Mouse (Mus musculus) MEL (cell line): ENCODE data around the gene Tspan6. TPM values are rescaled to one million over a fixed set of nuclear protein-coding genes. Genes with fewer than 3 reads are reported as not detected.
A peak's percentile ranks its signal among the peaks of the same experiment; 100 is the strongest.

Experiments
- DNase-seq: peaks from one replicate; pipeline ENCODE4 v3.0.0; 2011; ENCODE audit warnings: low read depth, low spot score
- H3K27ac ChIP-seq: 2 replicates; pipeline ENCODE4 v1.5.1; 2012; ENCODE audit warnings: low read depth, mild to moderate bottlenecking, control low read depth, low read length, moderate library complexity; ENCODE audit not compliant: control insufficient read depth
- H3K27me3 ChIP-seq, 2 experiments: fragments of 150-350 bp in 1 of 2; sonication (generic) in 1 of 2; 2 replicates each; pipeline ENCODE4 v1.6.1; 2012; ENCODE audit warnings: low read length in 2 of 2, mild to moderate bottlenecking in 2 of 2, improper control_type of control experiment in 1 of 2, moderate library complexity in 1 of 2; ENCODE audit not compliant: insufficient read depth in 2 of 2, control insufficient read depth in 1 of 2
- H3K36me3 ChIP-seq, 2 experiments: 2 replicates each; pipeline ENCODE4 v1.6.1; 2012 to 2014; ENCODE audit warnings: low read length in 2 of 2, improper control_type of control experiment in 1 of 2, inconsistent platforms in 1 of 2, mild to moderate bottlenecking in 1 of 2; ENCODE audit not compliant: insufficient read depth in 2 of 2, control insufficient read depth in 1 of 2
- H3K4me1 ChIP-seq, 2 experiments: fragments of 150-350 bp in 1 of 2; sonication (generic) in 1 of 2; 2 replicates each; pipeline ENCODE4 v1.6.1; 2012; ENCODE audit warnings: low read length in 2 of 2, improper control_type of control experiment in 1 of 2, mild to moderate bottlenecking in 1 of 2; ENCODE audit not compliant: insufficient read depth in 2 of 2, control insufficient read depth in 1 of 2
- H3K4me3 ChIP-seq, 2 experiments: fragments of 150-350 bp in 1 of 2; sonication (generic) in 1 of 2; 2 replicates each; pipeline ENCODE4 v1.5.1; 2012; ENCODE audit warnings: low read depth in 2 of 2, low read length in 2 of 2, mild to moderate bottlenecking in 2 of 2, moderate library complexity in 2 of 2, control low read depth in 1 of 2, improper control_type of control experiment in 1 of 2; ENCODE audit not compliant: control insufficient read depth in 1 of 2, insufficient read depth in 1 of 2
- H3K79me2 ChIP-seq: 2 replicates; pipeline ENCODE4 v1.6.1; 2012; ENCODE audit warnings: mild to moderate bottlenecking, low read length, moderate library complexity; ENCODE audit not compliant: control insufficient read depth, poor library complexity, insufficient read depth
- H3K9ac ChIP-seq: 2 replicates; pipeline ENCODE4 v1.6.1; 2012; ENCODE audit warnings: low read depth, mild to moderate bottlenecking, control low read depth, low read length, moderate library complexity; ENCODE audit not compliant: control insufficient read depth, poor library complexity, severe bottlenecking
- H3K9me3 ChIP-seq: fragments of 150-350 bp; sonication (generic); replicated peaks from 2 replicates; pipeline ENCODE4 v1.6.1; 2012; ENCODE audit warnings: mild to moderate bottlenecking, low read length, improper control_type of control experiment, moderate library complexity; ENCODE audit not compliant: insufficient read depth
- BHLHE40 ChIP-seq: IDR thresholded peaks from 2 replicates; pipeline ENCODE4 v1.6.1; 2012; ENCODE audit warnings: low read depth, mild to moderate bottlenecking, inconsistent platforms, low read length, improper control_type of control experiment, borderline replicate concordance
- E2F4 ChIP-seq: IDR thresholded peaks from 2 replicates; pipeline ENCODE4 v1.6.1; 2011; ENCODE audit warnings: low read depth, low read length, improper control_type of control experiment, borderline replicate concordance
- EP300 ChIP-seq, 2 experiments: IDR thresholded peaks; 2 replicates each; pipeline ENCODE4 v1.6.1; 2011; ENCODE audit warnings: improper control_type of control experiment in 2 of 2, low read length in 2 of 2, low read depth in 1 of 2, mild to moderate bottlenecking in 1 of 2
- ETS1 ChIP-seq: IDR thresholded peaks from 2 replicates; pipeline ENCODE4 v1.6.1; 2012; ENCODE audit warnings: low read depth, mild to moderate bottlenecking, inconsistent platforms, low read length, improper control_type of control experiment, moderate library complexity
- JUND ChIP-seq: IDR thresholded peaks from 2 replicates; pipeline ENCODE4 v1.6.1; 2011; ENCODE audit warnings: low read depth, mild to moderate bottlenecking, improper control_type of control experiment, low read length
- KAT2A ChIP-seq: conservative IDR thresholded peaks from 2 replicates; pipeline ENCODE4 v1.6.1; 2012; ENCODE audit warnings: low read depth, low read length, improper control_type of control experiment, inconsistent platforms
- MAFK ChIP-seq: IDR thresholded peaks from 2 replicates; pipeline ENCODE4 v1.6.1; 2011; ENCODE audit warnings: low read depth, mild to moderate bottlenecking, low read length, improper control_type of control experiment, borderline replicate concordance
- MAX ChIP-seq: IDR thresholded peaks from 2 replicates; pipeline ENCODE4 v1.6.1; 2011; ENCODE audit warnings: low read length, improper control_type of control experiment
- MAZ ChIP-seq: IDR thresholded peaks from 2 replicates; pipeline ENCODE4 v1.6.1; 2012; ENCODE audit warnings: low read depth, mild to moderate bottlenecking, inconsistent platforms, low read length, improper control_type of control experiment
- MEF2A ChIP-seq: IDR thresholded peaks from 2 replicates; pipeline ENCODE4 v1.6.1; 2014; ENCODE audit warnings: low read depth, mild to moderate bottlenecking, inconsistent platforms, low read length, improper control_type of control experiment; ENCODE audit not compliant: poor library complexity, insufficient replicate concordance, severe bottlenecking; ENCODE audit errors: extremely low read depth
- TAL1 ChIP-seq: IDR thresholded peaks from 2 replicates; pipeline ENCODE4 v1.6.1; 2012; ENCODE audit warnings: mild to moderate bottlenecking, inconsistent platforms, low read length, moderate library complexity, mixed read lengths
- TBP ChIP-seq: IDR thresholded peaks from 2 replicates; pipeline ENCODE4 v1.8.0; 2011; ENCODE audit warnings: low read depth, low read length, improper control_type of control experiment
- USF1 ChIP-seq: IDR thresholded peaks from 2 replicates; pipeline ENCODE4 v1.6.1; 2014; ENCODE audit warnings: low read depth, mild to moderate bottlenecking, inconsistent platforms, low read length, improper control_type of control experiment, moderate library complexity
- USF2 ChIP-seq, 2 experiments: IDR thresholded peaks; 2 replicates each; pipeline ENCODE4 v1.6.1; 2011 to 2012; ENCODE audit warnings: improper control_type of control experiment in 2 of 2, low read length in 2 of 2, borderline replicate concordance in 1 of 2, inconsistent platforms in 1 of 2, low read depth in 1 of 2, mild to moderate bottlenecking in 1 of 2; ENCODE audit not compliant: insufficient read depth in 1 of 2
- ZMIZ1 ChIP-seq: IDR thresholded peaks from 2 replicates; pipeline ENCODE4 v1.6.1; 2012; ENCODE audit warnings: low read depth, mild to moderate bottlenecking, inconsistent platforms, low read length, improper control_type of control experiment, moderate library complexity
- polyA plus RNA-seq, 2 experiments: library from polyadenylated mRNA; stranded (reverse) in 1 of 2; unstranded in 1 of 2; fragments of >175 nt in 1 of 2; fragments of >200 nt in 1 of 2; gene quantifications; 2 replicates each; pipeline versions ENCODE4 v1.2.1 to v1.2.4; 2012; ENCODE audit warnings: low replicate concordance in 2 of 2, low read depth in 1 of 2; ENCODE audit not compliant: insufficient read length in 2 of 2, insufficient read depth in 1 of 2, missing spikeins in 1 of 2
- total RNA-seq: library from RNA; depleted of rRNA; stranded (reverse); fragments of 300-350 nt; gene quantifications from 2 replicates; pipeline ENCODE4 v1.2.3, GENCODE M21; 2012

The Tspan6 gene
- total and polyA plus RNA-seq, 3 experiments: 14.1 to 22.0 TPM; not detected in 1

DNA sequence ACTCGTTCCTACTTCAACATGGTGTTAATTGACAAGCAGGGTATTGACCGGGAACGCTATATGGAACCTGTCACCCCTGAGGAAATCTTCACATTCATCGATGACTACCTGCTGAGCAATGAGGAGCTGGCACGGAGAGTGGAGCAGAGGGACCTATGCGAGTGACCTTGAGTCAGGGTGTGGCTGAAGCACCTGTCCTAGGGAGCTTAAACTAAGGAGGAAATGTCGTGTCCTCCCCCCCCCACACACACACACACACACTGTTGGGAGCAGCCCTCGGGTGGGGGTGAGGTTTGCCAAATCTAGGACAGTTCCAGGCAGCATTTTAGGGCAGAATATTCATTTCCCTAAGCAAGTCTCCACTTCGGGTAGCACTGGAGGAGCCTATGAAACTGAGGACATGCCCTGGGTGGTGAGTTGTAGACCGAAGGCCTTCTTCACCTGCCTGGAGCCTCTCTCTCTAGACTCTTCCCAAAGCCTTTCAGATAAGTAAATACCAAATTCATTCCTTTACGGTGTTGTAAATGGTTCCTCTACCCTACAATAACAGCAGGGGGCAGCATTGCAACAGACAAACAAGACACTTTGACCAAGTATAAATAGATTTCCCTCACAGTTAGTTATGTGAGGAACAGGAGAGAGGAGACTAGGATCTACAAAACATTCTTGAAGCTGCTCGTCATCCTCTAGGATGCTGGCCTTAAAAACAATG lies 33.2 kb upstream of the Tspan6 start (continued):
- TF ChIP-seq MAZ (no peak), MAFK (no peak), USF2 (IDR thresholded peaks at IDR 0.05; ENCODE audit: borderline replicate concordance in 1 of 2, insufficient read depth in 1 of 2, low read depth in 1 of 2, low read length in 2 of 2) (no peak), ZMIZ1 (no peak), E2F4 (no peak), BHLHE40 (no peak), TBP (no peak)

DNA sequence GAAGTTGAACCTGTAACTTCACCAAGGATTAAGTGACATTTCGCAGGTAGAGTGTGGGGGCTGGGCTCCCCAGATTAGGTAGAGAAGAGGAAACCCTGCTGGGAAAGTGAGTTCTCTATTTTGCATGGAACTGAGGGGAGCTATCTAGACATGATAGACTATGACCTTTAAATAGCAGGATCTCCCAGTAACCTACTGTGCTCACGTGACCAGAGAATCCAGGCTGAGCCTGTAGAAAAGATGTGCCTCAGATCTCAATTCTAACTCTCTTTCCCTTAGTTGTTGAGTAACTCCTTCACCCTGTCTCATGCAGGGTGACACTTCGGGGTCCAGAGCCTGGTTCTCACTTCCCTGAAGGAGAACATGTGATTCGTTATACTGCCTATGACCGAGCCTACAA lies 28.5 kb upstream of the Tspan6 start:
- H3K27ac ChIP-seq: no peak overlapping the region
- H3K9ac ChIP-seq: no peak overlapping the region
- H3K4me3 ChIP-seq: no peak overlapping the region
- H3K79me2 ChIP-seq: no peaks in the 10 kb centered on the region
- TF ChIP-seq BHLHE40 (peak; percentile 56; the same call in 1 of the 2 replicates), KAT2A (no peak), MAX (peak; percentile 24; the same call in 1 of the 2 replicates), MEF2A (no peak), JUND (no peak), USF2 (IDR thresholded peaks at IDR 0.05; ENCODE audit: borderline replicate concordance in 1 of 2, insufficient read depth in 1 of 2, low read depth in 1 of 2, low read length in 2 of 2) (0 out of 4 replicates have a peak, but pooled peaks of 1 of the 2 experiments have one; percentile 48), USF1 (peak; percentile 86)
- no peak for DNase-seq
- H3K36me3 ChIP-seq: no peaks in the 10 kb centered on the region
- H3K9me3 ChIP-seq: no peaks in the 10 kb centered on the region
- peaks cover 0 to 2% of the 10 kb centered on the region in 2 experiments; a peak in 2 of 4 replicates for H3K4me1 ChIP-seq
- no peaks in the 10 kb centered on the region; a peak in 1 of 4 replicates for H3K27me3 ChIP-seq

DNA sequence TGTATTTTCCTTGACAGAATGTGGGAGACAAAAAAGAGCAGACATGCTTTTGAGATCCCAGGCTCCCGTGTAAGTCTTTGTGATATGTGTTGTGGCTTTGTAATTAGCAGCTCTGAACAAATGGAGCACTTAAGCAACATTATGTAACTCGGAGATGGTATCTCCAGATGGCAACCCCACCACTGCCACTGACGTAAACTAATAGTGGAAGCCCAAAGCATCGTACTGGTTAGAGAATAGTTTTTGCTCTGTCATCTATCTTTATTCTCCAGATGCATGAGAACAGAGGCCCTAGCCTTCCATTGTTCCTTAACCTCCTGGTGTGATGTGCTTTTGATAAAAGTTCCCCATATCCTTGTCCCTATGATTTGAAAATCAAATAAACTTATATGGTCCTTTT lies 23.0 kb upstream of the Tspan6 start:
- Histone ChIP-seq H3K4me3 (no peak overlapping the region), H3K27me3 (no peaks in the 10 kb centered on the region), H3K36me3 (peaks cover 0 to 3% of the 10 kb centered on the region in 2 experiments; a peak in 2 of 4 replicates), H3K9ac (no peak overlapping the region), H3K79me2 (no peaks in the 10 kb centered on the region), H3K27ac (no peak overlapping the region), H3K9me3 (no peaks in the 10 kb centered on the region), H3K4me1 (peaks cover 0 to 2% of the 10 kb centered on the region in 2 experiments; a peak in 1 of 4 replicates)
- peak; percentile 55 for TF ChIP-seq ETS1
- TF ChIP-seq MAZ: no peak
- TF ChIP-seq TAL1: no peak
- TF ChIP-seq E2F4: no peak
- TF ChIP-seq EP300 (IDR thresholded peaks at IDR 0.05; ENCODE audit: low read depth in 1 of 2, low read length in 2 of 2): peak; percentile 34 to 39; a peak in 1 of 4 replicates
- DNase-seq: peak; percentile 29
